In the genomic region with DNA sequence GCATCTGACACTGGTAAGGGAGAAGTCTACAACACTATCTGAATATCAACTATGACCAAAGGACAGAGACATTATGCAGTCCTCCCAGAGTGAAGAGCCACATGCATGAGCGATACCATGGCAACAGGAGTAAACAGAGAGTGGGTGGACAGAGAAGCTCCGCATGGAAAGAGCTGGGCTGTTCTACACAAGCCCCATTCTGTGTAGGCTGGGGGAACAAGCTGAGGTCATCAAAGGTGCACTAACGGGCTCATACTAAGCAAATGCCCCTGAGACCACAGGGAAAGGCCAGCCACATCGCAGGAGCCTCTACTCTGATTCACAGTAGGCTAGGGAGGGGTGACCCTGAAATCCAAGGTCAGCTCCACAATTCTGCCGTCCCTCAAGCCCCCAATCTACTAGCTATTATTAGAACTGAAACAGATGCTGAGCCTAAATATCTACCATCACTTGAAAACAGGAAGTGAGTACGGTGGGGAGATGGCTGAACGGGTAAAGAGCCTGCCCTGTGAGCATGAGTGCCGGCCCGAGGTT, we compare ENCODE assay signal across 14 mouse cellular contexts. TPM values are rescaled to one million over a fixed set of nuclear protein-coding genes. Genes with fewer than 3 reads are reported as not detected.
A peak's percentile ranks its signal among the peaks of the same experiment; 100 is the strongest.
DNase-seq lines count a peak whose midpoint lies in the region; ATAC-seq and TF ChIP-seq lines count a peak whose summit lies in the region.
"Had no signal": no experiment of that assay in that cellular context is flagged by ENCODE, and none has a peak within 500 bp of the region (broad histone marks: within the 10 kb centered on the region; RNA-seq: fewer than 3 reads in every experiment).

No protein-coding gene starts in this region.

- H3K4me1 ChIP-seq in liver, postnatal 0 days (ENCODE audit: insufficient read depth), result peaks cover 31% of the 10 kb centered on the region
- H3K4me1 ChIP-seq: embryonic facial prominence, embryonic 13.5 days had no signal

- no peak for TF ChIP-seq EP300 in liver, postnatal 0 days (IDR thresholded peaks at IDR 0.05; ENCODE audit: low read depth)

- peak; percentile 28; the same call in 1 of the 2 replicates for ATAC-seq in liver, postnatal 0 days
- peak; percentile 72 for ATAC-seq in inflammation-experienced regulatory T-cells, adult 6 months
- ATAC-seq in cerebellum, adult (ENCODE audit: insufficient number of reproducible peaks, low FRiP score, low TSS enrichment), result no peak

- H3K27ac ChIP-seq in gastrocnemius, adult 2 months, result no peak overlapping the region
- H3K27ac ChIP-seq in liver, postnatal 0 days (ENCODE audit: low read depth), result no peak overlapping the region; the same call in 1 of the 2 replicates
- H3K27ac ChIP-seq: embryonic facial prominence, embryonic 13.5 days had no signal

- no peaks in the 10 kb centered on the region for H3K9me3 ChIP-seq in liver, postnatal 0 days (ENCODE audit: low read length)
- H3K9me3 ChIP-seq: embryonic facial prominence, embryonic 13.5 days had no signal

- 46% methylated on average over 9 of the region's 9 CpGs for WGBS in liver, postnatal 0 days (ENCODE audit: insufficient replicate concordance)

- H3K4me2 ChIP-seq in liver, postnatal 0 days (ENCODE audit: low read depth, low read length), result 0 out of 2 replicates have a peak overlapping the region, but pooled peaks have one; percentile 26
- H3K4me2 ChIP-seq: embryonic facial prominence, embryonic 13.5 days had no signal

- no peak for TF ChIP-seq CTCF in gastrocnemius, adult 2 months (IDR thresholded peaks at IDR 0.05)
- TF ChIP-seq CTCF in liver, postnatal 0 days (IDR thresholded peaks at IDR 0.05; ENCODE audit: low read depth), result no peak

- peaks cover 57% of the 10 kb centered on the region for H3K36me3 ChIP-seq in liver, postnatal 0 days (replicated peaks; ENCODE audit: insufficient read depth, low read length)

- DNase-seq in gastrocnemius, adult 2 months, result peak; percentile 20
- no peak for DNase-seq in gastrocnemius, postnatal 36 days
- DNase-seq in liver, postnatal 0 days, result no peak
- DNase-seq in liver, result no peak
- DNase-seq in CD4-positive, CD25-positive, alpha-beta regulatory T cell, adult 2 months (ENCODE audit: low read depth, low spot score), result peak; percentile 58
- DNase-seq in Muller cell, postnatal 12 days (ENCODE audit: inconsistent ontology term), result no peak
- DNase-seq: cerebellum, adult 11 months; layer of hippocampus, adult 9-11 months; thymus, adult 2 months had no signal

- no peak overlapping the region for H3K9ac ChIP-seq in liver, postnatal 0 days (replicated peaks)
- H3K9ac ChIP-seq: embryonic facial prominence, embryonic 13.5 days had no signal

- no peak overlapping the region for H3K4me3 ChIP-seq in gastrocnemius, adult 2 months
- H3K4me3 ChIP-seq in liver, postnatal 0 days (ENCODE audit: low read depth, low read length), result no peak overlapping the region
- H3K4me3 ChIP-seq: embryonic facial prominence, embryonic 13.5 days had no signal

- no peaks in the 10 kb centered on the region for H3K27me3 ChIP-seq in liver, postnatal 0 days (ENCODE audit: insufficient read depth, low read length)
- H3K27me3 ChIP-seq: embryonic facial prominence, embryonic 13.5 days had no signal

- intact Hi-C loops in gastrocnemius, adult 2 months (cut with DNase I), result no loop called here
- intact Hi-C loops in gastrocnemius, postnatal 36 days (cut with DNase I), result no loop called here

RNA-seq across cellular contexts. Expression of gene Wdr91, which starts 8.7 kb away (rescaled TPM):
- total RNA-seq in gastrocnemius, adult 2 months (2021), result 1 to 10 TPM; 5.2 to 8.0 TPM
- total RNA-seq in gastrocnemius, postnatal 36 days (2021), result 1 to 10 TPM; 4.4 to 5.1 TPM
- 5.5 and 5.7 TPM in 2 replicates for polyA plus RNA-seq in liver, postnatal 0 days (2015; fragmentation: Nextera tagmentation; extraction: Ambion mirVana)
- polyA plus RNA-seq in inflammation-experienced regulatory T-cells, adult 6 months (2017; shearing (Covaris generic)), result 10 to 100 TPM; 15.2 to 23.5 (median 19.1) TPM

RNA-seq across cellular contexts. Expression of gene Stra8, which starts 18.0 kb away (rescaled TPM):
- total RNA-seq in gastrocnemius, adult 2 months (2021), result not detected
- total RNA-seq in gastrocnemius, postnatal 36 days (2021), result not detected
- not detected in 2 replicates for polyA plus RNA-seq in liver, postnatal 0 days (2015; fragmentation: Nextera tagmentation; extraction: Ambion mirVana)
- polyA plus RNA-seq in inflammation-experienced regulatory T-cells, adult 6 months (2017; shearing (Covaris generic)), result not detected
- polyA plus RNA-seq: embryonic facial prominence, embryonic 13.5 days; frontal cortex, adult 2 months; intestine, embryonic 14.5 days had no signal

RNA-seq across cellular contexts. Expression of gene Cyren, which starts 24.1 kb away (rescaled TPM):
- 1 to 10 TPM; 2.8 to 3.7 TPM for total RNA-seq in gastrocnemius, adult 2 months (2021)
- total RNA-seq in gastrocnemius, postnatal 36 days (2021), result 1 to 10 TPM; 3.3 to 3.6 TPM
- 4.5 and 4.9 TPM in 2 replicates for polyA plus RNA-seq in liver, postnatal 0 days (2015; fragmentation: Nextera tagmentation; extraction: Ambion mirVana)
- 1 to 10 TPM; 5.7 to 6.7 (median 6.5) TPM for polyA plus RNA-seq in inflammation-experienced regulatory T-cells, adult 6 months (2017; shearing (Covaris generic))

RNA-seq across cellular contexts. Expression of gene Tmem140, which starts 39.0 kb away (rescaled TPM):
- total RNA-seq in gastrocnemius, adult 2 months (2021), result 10 to 100 TPM; 26.4 to 32.9 TPM
- total RNA-seq in gastrocnemius, postnatal 36 days (2021), result 10 to 100 TPM; 23.8 to 30.7 TPM
- 12.6 and 17.0 TPM in 2 replicates for polyA plus RNA-seq in liver, postnatal 0 days (2015; fragmentation: Nextera tagmentation; extraction: Ambion mirVana)
- polyA plus RNA-seq in inflammation-experienced regulatory T-cells, adult 6 months (2017; shearing (Covaris generic)), result 10 to 100 TPM; 16.8 to 30.9 (median 17.3) TPM

Comparison
In these comparisons a context has a peak if more than half of its experiments do, and no peak if none do; other contexts are left out.
1. DNase-seq: peak in gastrocnemius, adult 2 months (single experiment) and CD4-positive, CD25-positive, alpha-beta regulatory T cell, adult 2 months (single experiment); none in gastrocnemius, postnatal 36 days (0 of 2), liver, postnatal 0 days (single experiment), liver (single experiment) and Muller cell, postnatal 12 days (single experiment).